Mouse (Mus musculus) megakaryocyte, embryonic 14.5 days (primary cell): Measurements from ENCODE around the gene Rpl18.

Experiments
- FLI1 ChIP-seq: IDR thresholded peaks from 2 replicates; pipeline ENCODE4 v1.6.1; 2012; ENCODE audit warnings: low read length, inconsistent platforms, mixed read lengths
- GATA1 ChIP-seq: IDR thresholded peaks from 3 replicates; pipeline ENCODE4 v1.6.1; 2012; ENCODE audit warnings: mixed read lengths, low read length, inconsistent platforms, borderline replicate concordance

- TF ChIP-seq GATA1 (no peak), FLI1 (no peak)
These were observed 3.9 kb downstream of the Rpl18 start for GRCm38 (mm10) chr7:45719180-45719579.
